Mouse (Mus musculus): ENCODE measurements around the gene Lactb. TPM values are rescaled to one million over a fixed set of nuclear protein-coding genes. Genes with fewer than 3 reads are reported as not detected.

Gene Lactb
- total and polyA plus RNA-seq, 3 experiments = 27.0 to 108 (median 36.9) TPM

DNA sequence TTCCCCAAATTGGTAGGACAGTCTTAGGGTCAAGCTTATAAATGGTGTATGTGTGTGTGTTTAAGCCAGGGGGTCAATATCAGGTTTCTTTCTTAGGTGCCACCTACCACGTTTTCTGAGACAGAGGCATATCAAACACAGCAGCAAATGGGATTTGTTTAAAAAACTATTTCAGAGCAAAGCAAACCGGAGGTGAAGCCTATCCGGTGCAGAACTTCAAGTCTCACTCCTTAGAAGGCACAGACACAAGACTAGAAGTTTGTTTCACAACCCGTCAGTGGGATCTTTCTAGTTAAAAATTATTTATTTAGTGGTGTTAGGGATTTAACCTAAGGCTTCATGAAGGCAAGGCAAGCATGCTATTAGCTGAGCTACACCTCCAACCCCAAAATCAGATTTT, 30.1 kb downstream of the Lactb start:
- Histone ChIP-seq H3K9me3 (replicated peaks; ENCODE audit: insufficient read depth, low read length) (no peaks in the 10 kb centered on the region), H3K79me2 (ENCODE audit: control insufficient read depth, insufficient read depth, low read length, poor library complexity) (peaks cover 9% of the 10 kb centered on the region), H3K27ac (ENCODE audit: control insufficient read depth, low read depth, low read length) (peak overlapping the region; percentile 62), H3K36me3 (ENCODE audit: control insufficient read depth in 1 of 2, insufficient read depth in 2 of 2, low read length in 2 of 2) (peaks cover 9 to 18% of the 10 kb centered on the region in 2 experiments), H3K4me3 (ENCODE audit: control insufficient read depth in 1 of 2, insufficient read depth in 1 of 2, low read depth in 2 of 2, low read length in 2 of 2) (peak overlapping the region; percentile 86 to 93), H3K9ac (ENCODE audit: control insufficient read depth, low read depth, low read length, poor library complexity, severe bottlenecking) (peak overlapping the region; percentile 83), H3K27me3 (ENCODE audit: control insufficient read depth in 1 of 2, insufficient read depth in 2 of 2, low read length in 2 of 2) (no peaks in the 10 kb centered on the region), H3K4me1 (ENCODE audit: control insufficient read depth in 1 of 2, insufficient read depth in 2 of 2, low read length in 2 of 2) (peaks cover 3 to 4% of the 10 kb centered on the region in 2 experiments; a peak in 2 of 4 replicates)
- peak; percentile 71 for DNase-seq (ENCODE audit: low read depth, low spot score)
- TF ChIP-seq USF1 (IDR thresholded peaks at IDR 0.05; ENCODE audit: low read depth, low read length) (no peak), BHLHE40 (IDR thresholded peaks at IDR 0.05; ENCODE audit: borderline replicate concordance, low read depth, low read length) (no peak), MAZ (IDR thresholded peaks at IDR 0.05; ENCODE audit: low read depth, low read length) (no peak), ZMIZ1 (IDR thresholded peaks at IDR 0.05; ENCODE audit: low read depth, low read length) (no peak), ZKSCAN1 (IDR thresholded peaks at IDR 0.05; ENCODE audit: low read depth, low read length) (no peak), ZNF384 (IDR thresholded peaks at IDR 0.05; ENCODE audit: low read depth, low read length) (no peak), MEF2A (IDR thresholded peaks at IDR 0.05; ENCODE audit: extremely low read depth, insufficient replicate concordance, low read depth, low read length, poor library complexity, severe bottlenecking) (no peak), UBTF (IDR thresholded peaks at IDR 0.05; ENCODE audit: borderline replicate concordance, insufficient read depth, low read depth, low read length) (no peak), MAX (IDR thresholded peaks at IDR 0.05; ENCODE audit: low read length) (no peak; the same call in 1 of the 2 replicates), MXI1 (IDR thresholded peaks at IDR 0.05; ENCODE audit: low read depth, low read length) (no peak), TBP (IDR thresholded peaks at IDR 0.05; ENCODE audit: low read depth, low read length) (no peak)

- peaks cover 0 to 4% of the 10 kb centered on the region in 2 experiments; a peak in 3 of 4 replicates for H3K4me1 ChIP-seq (ENCODE audit: control insufficient read depth in 1 of 2, insufficient read depth in 2 of 2, low read length in 2 of 2)
- DNase-seq (ENCODE audit: low read depth, low spot score) = peak; percentile 93
- no peak overlapping the region for H3K4me3 ChIP-seq (ENCODE audit: control insufficient read depth in 1 of 2, insufficient read depth in 1 of 2, low read depth in 2 of 2, low read length in 2 of 2)
- H3K79me2 ChIP-seq (ENCODE audit: control insufficient read depth, insufficient read depth, low read length, poor library complexity) = no peaks in the 10 kb centered on the region
- no peaks in the 10 kb centered on the region for H3K9me3 ChIP-seq (replicated peaks; ENCODE audit: insufficient read depth, low read length)
- no peaks in the 10 kb centered on the region for H3K36me3 ChIP-seq (ENCODE audit: control insufficient read depth in 1 of 2, insufficient read depth in 2 of 2, low read length in 2 of 2)
- no peaks in the 10 kb centered on the region for H3K27me3 ChIP-seq (ENCODE audit: control insufficient read depth in 1 of 2, insufficient read depth in 2 of 2, low read length in 2 of 2)
- H3K27ac ChIP-seq (ENCODE audit: control insufficient read depth, low read depth, low read length) = no peak overlapping the region
- no peak overlapping the region for H3K9ac ChIP-seq (ENCODE audit: control insufficient read depth, low read depth, low read length, poor library complexity, severe bottlenecking)
- TF ChIP-seq CHD2 (IDR thresholded peaks at IDR 0.05; ENCODE audit: low read length) (no peak; the same call in 1 of the 2 replicates), GABPA (IDR thresholded peaks at IDR 0.05; ENCODE audit: low read depth, low read length) (no peak), EP300 (IDR thresholded peaks at IDR 0.05; ENCODE audit: low read depth in 1 of 2, low read length in 2 of 2) (peak; percentile 9 to 47; a peak in 2 of 4 replicates), CHD1 (IDR thresholded peaks at IDR 0.05; ENCODE audit: low read depth, low read length) (no peak), USF2 (IDR thresholded peaks at IDR 0.05; ENCODE audit: borderline replicate concordance in 1 of 2, insufficient read depth in 1 of 2, low read depth in 1 of 2, low read length in 2 of 2) (no peak), HCFC1 (IDR thresholded peaks at IDR 0.05; ENCODE audit: low read depth, low read length) (peak; percentile 28; the same call in 1 of the 2 replicates), ZC3H11A (IDR thresholded peaks at IDR 0.05; ENCODE audit: low read depth, low read length) (peak; percentile 80), ZKSCAN1 (IDR thresholded peaks at IDR 0.05; ENCODE audit: low read depth, low read length) (no peak), TBP (IDR thresholded peaks at IDR 0.05; ENCODE audit: low read depth, low read length) (peak; percentile 44; the same call in 1 of the 2 replicates), MAX (IDR thresholded peaks at IDR 0.05; ENCODE audit: low read length) (peak; percentile 79), SMC3 (IDR thresholded peaks at IDR 0.05; ENCODE audit: low read depth, low read length) (peak; percentile 91), NRF1 (IDR thresholded peaks at IDR 0.05; ENCODE audit: insufficient read depth, low read depth, low read length, poor library complexity, severe bottlenecking) (no peak), KAT2A (conservative IDR thresholded peaks at IDR 0.05; ENCODE audit: low read depth, low read length) (no peak), POLR2AphosphoS5 (IDR thresholded peaks at IDR 0.05; ENCODE audit: borderline replicate concordance, low read depth, low read length) (no peak), NELFE (IDR thresholded peaks at IDR 0.05; ENCODE audit: low read depth, low read length) (no peak), MYC (IDR thresholded peaks at IDR 0.05; ENCODE audit: low read depth, low read length) (peak; percentile 98), SIN3A (IDR thresholded peaks at IDR 0.05; ENCODE audit: low read length) (peak; percentile 50), E2F4 (IDR thresholded peaks at IDR 0.05; ENCODE audit: borderline replicate concordance, low read depth, low read length) (no peak), RAD21 (IDR thresholded peaks at IDR 0.05; ENCODE audit: low read depth, low read length) (peak; percentile 86), GATA1 (IDR thresholded peaks at IDR 0.05; ENCODE audit: low read depth, low read length) (no peak), MAZ (IDR thresholded peaks at IDR 0.05; ENCODE audit: low read depth, low read length) (0 out of 2 replicates have a peak, but pooled peaks have one; percentile 50), MAFK (IDR thresholded peaks at IDR 0.05; ENCODE audit: borderline replicate concordance, low read depth, low read length) (no peak), MEF2A (IDR thresholded peaks at IDR 0.05; ENCODE audit: extremely low read depth, insufficient replicate concordance, low read depth, low read length, poor library complexity, severe bottlenecking) (no peak), CTCF (IDR thresholded peaks at IDR 0.05 in 2 of 3, conservative IDR thresholded peaks at IDR 0.05 in 1 of 3; ENCODE audit: control insufficient read depth in 1 of 3, insufficient read depth in 1 of 3, low read depth in 2 of 3, low read length in 3 of 3, poor library complexity in 1 of 3, severe bottlenecking in 1 of 3) (peak; percentile 63 to 96 (median 90))
These were observed 36.4 kb downstream of the Lactb start for GRCm38 (mm10) chr9:66938836-66939235.
